Mouse (Mus musculus): ENCODE data around the gene Ube2c.

The Ube2c gene

DNA sequence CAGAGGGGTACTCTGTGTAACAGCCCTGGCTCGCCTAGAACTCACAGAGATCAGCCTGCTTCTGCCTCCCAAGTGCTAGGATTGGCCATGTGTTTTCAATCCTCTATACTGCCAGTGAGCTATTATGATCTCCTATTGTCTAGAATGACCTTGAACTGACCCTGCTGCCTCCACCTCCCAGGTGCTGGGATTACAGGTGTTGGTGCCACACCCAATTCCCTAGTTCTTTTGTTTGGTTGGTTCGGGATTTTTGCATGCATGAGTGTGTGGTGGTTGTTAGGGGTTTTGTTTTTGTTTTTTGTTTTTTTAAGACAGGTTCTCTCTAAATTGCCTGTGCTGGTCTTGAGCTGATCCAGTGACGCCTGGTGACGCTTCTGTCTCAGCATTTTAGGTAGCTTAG is 54.3 kb downstream of the Ube2c start:
- DNase-seq = no peak

DNA sequence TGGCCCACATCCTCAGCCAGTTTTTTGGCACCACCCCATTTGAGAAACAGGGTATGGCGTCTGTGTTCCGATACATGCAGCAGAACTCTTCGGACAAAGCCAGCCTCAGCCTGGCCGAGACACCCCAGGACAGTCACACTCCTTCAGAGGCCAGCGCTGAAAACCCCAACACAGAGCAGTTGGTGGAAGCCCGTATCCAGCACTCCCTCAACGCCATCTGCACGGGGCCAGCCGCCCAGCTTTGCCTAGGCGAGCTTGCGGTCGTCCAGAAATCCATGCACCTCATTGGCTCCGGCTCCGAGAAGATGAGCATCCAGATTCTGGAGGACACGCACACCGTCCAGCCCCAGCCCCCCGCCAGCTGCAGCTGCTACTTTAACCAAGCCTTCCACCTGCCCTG is 55.8 kb downstream of the Ube2c start:
- DNase-seq = no peak

DNA sequence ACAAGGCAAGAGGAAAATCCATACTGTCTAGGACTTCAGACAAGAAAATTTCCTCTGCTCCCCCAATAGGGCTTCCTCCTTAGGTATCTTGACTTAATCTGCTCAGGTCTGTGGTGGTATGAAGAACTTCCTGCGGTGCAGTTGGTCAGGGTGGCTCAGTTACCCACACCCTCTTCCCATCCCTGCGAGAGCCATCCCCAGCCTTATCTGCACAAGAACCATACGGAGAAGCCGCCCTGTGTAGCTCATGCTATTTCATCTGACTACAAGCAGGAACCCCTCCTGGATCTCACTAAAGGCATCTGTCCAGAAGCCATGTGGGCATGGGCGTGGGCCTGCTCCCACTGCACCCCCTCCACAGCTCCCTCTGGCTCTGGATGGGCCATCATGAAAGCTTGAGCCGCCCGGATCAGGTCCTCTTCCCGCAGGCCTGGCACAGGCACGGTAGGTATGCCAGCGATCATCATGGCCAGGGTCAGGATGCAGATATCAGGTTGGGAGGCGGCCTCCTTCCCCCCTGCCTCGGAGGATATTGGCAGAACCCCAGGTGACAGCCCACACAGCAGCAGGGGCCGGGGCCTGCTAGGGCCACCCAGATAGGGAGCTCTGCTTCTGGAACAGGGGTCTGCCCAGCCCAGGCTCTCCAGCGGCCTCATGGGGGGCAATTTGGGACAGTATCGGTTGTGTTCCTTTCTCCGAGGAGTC is 57.6 kb downstream of the Ube2c start:
- no peak for DNase-seq
